15 mouse cellular contexts compared by ENCODE assay signal in the genomic region with DNA sequence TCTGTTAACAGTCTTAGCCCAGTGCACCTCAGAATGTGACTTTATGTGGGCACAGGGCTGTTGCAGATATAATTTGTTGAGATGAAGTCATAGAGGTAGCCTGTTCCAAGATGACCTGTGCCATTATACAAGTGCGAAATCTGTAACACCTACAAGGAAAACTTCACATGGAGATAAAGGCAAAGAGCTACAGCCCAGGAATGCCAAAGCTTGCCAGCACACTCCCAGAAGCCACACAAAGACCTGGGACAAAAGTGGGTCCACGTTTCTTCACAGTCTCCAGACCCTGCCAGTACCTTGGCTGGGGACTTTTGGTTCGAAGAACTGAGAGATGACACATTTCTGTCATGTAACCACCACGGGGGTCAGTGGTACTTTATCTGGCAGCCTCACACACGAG. TPM values are rescaled to one million over a fixed set of nuclear protein-coding genes. Genes with fewer than 3 reads are reported as not detected.
DNase-seq lines count a peak whose midpoint lies in the region; ATAC-seq lines count a peak whose summit lies in the region.
"Had no signal": no experiment of that assay in that cellular context is flagged by ENCODE, and none has a peak within 500 bp of the region (broad histone marks: within the 10 kb centered on the region; RNA-seq: fewer than 3 reads in every experiment).

No protein-coding gene starts in this region.

- WGBS in heart, embryonic 13.5 days, result 55% methylated on average over 5 of the region's 5 CpGs
- 84% methylated on average over 5 of the region's 5 CpGs for WGBS in kidney, embryonic 15.5 days

- H3K4me1 ChIP-seq in heart, embryonic 13.5 days, result peaks cover 54% of the 10 kb centered on the region
- peaks cover 22% of the 10 kb centered on the region for H3K4me1 ChIP-seq in kidney, embryonic 15.5 days

- no peaks in the 10 kb centered on the region for H3K9me3 ChIP-seq in heart, embryonic 13.5 days
- no peaks in the 10 kb centered on the region for H3K9me3 ChIP-seq in kidney, embryonic 15.5 days (replicated peaks)
- H3K9me3 ChIP-seq: embryonic facial prominence, embryonic 13.5 days; hindbrain, embryonic 10.5 days; intestine, embryonic 15.5 days had no signal

- no peak overlapping the region for H3K9ac ChIP-seq in heart, embryonic 13.5 days
- H3K9ac ChIP-seq in kidney, embryonic 15.5 days, result no peak overlapping the region
- H3K9ac ChIP-seq: embryonic facial prominence, embryonic 13.5 days; hindbrain, embryonic 14.5 days; intestine, embryonic 15.5 days had no signal

- H3K36me3 ChIP-seq in heart, embryonic 13.5 days, result peaks cover 3% of the 10 kb centered on the region; the same call in 1 of the 2 replicates
- H3K36me3 ChIP-seq in kidney, embryonic 15.5 days, result no peaks in the 10 kb centered on the region
- H3K36me3 ChIP-seq: embryonic facial prominence, embryonic 13.5 days; hindbrain, embryonic 10.5 days; intestine, embryonic 15.5 days had no signal

- H3K27me3 ChIP-seq in heart, embryonic 13.5 days (replicated peaks), result no peaks in the 10 kb centered on the region
- no peaks in the 10 kb centered on the region for H3K27me3 ChIP-seq in kidney, embryonic 15.5 days
- H3K27me3 ChIP-seq: intestine, embryonic 15.5 days had no signal

- intact Hi-C loops in heart, postnatal 36 days (cut with DNase I), result no loop called here

- H3K4me3 ChIP-seq in heart, embryonic 13.5 days, result no peak overlapping the region
- no peak overlapping the region for H3K4me3 ChIP-seq in kidney, embryonic 15.5 days (replicated peaks)
- H3K4me3 ChIP-seq: embryonic facial prominence, embryonic 13.5 days; hindbrain, embryonic 10.5 days; intestine, embryonic 15.5 days had no signal

- ATAC-seq in heart, embryonic 13.5 days (ENCODE audit: extremely low read depth, insufficient number of reproducible peaks, low FRiP score, low TSS enrichment), result no peak
- no peak for ATAC-seq in kidney, embryonic 15.5 days (replicated peaks; ENCODE audit: low FRiP score)
- ATAC-seq: intestine, embryonic 15.5 days had no signal

- DNase-seq in heart, adult 18-20 months, result peak; percentile 8 to 10
- no peak for DNase-seq in heart, postnatal 36 days
- no peak for DNase-seq in heart, adult 8-10 months (ENCODE audit: low spot score)
- DNase-seq in testis, postnatal 10 days (ENCODE audit: low spot score), result peak; percentile 12
- DNase-seq in testis, postnatal 14 days (ENCODE audit: low spot score), result no peak
- DNase-seq: adrenal gland, adult 2 months; adrenal gland, postnatal 25 days; gastrocnemius, postnatal 10 days; kidney, adult 18-20 months had no signal

- H3K27ac ChIP-seq in heart, embryonic 13.5 days (replicated peaks), result peak overlapping the region; percentile 63
- H3K27ac ChIP-seq in kidney, embryonic 15.5 days, result no peak overlapping the region
- H3K27ac ChIP-seq: embryonic facial prominence, embryonic 13.5 days; hindbrain, embryonic 10.5 days; hindbrain, embryonic 14.5 days; intestine, embryonic 15.5 days had no signal

- H3K4me2 ChIP-seq in heart, embryonic 13.5 days, result no peak overlapping the region
- no peak overlapping the region for H3K4me2 ChIP-seq in kidney, embryonic 15.5 days
- H3K4me2 ChIP-seq: embryonic facial prominence, embryonic 13.5 days; hindbrain, embryonic 14.5 days; intestine, embryonic 15.5 days had no signal

RNA-seq across cellular contexts. Expression of a gene that starts 31.6 kb away (rescaled TPM):
- total RNA-seq in heart, adult 18-20 months (2021), result 10 to 100 TPM; 26.1 to 30.0 TPM
- 10 to 100 TPM; 27.7 to 32.7 TPM for total RNA-seq in heart, postnatal 36 days (2021)
- polyA plus RNA-seq in heart, embryonic 13.5 days (2015; fragmentation: Nextera tagmentation; extraction: Ambion mirVana), result 60.9 and 64.0 TPM in 2 replicates
- 10 to 100 TPM; 26.4 to 31.2 (median 29.3) TPM for total RNA-seq in heart, adult 8-10 months (2022)
- 58.4 and 60.8 TPM in 2 replicates for polyA plus RNA-seq in kidney, embryonic 15.5 days (2015; fragmentation: Nextera tagmentation; extraction: Ambion mirVana)

Comparison
In these comparisons a context has a peak if more than half of its experiments do, and no peak if none do; other contexts are left out.
1. DNase-seq: peak in heart, adult 18-20 months (2 of 2) and testis, postnatal 10 days (single experiment); none in heart, postnatal 36 days (0 of 2), heart, adult 8-10 months (single experiment) and testis, postnatal 14 days (single experiment).